Mouse (Mus musculus): ENCODE measurements around the gene Phb. TPM values are rescaled to one million over a fixed set of nuclear protein-coding genes. Genes with fewer than 3 reads are reported as not detected.

Gene Phb
- 100 to 1,000 TPM in 1 of 2 experiments, 10 to 100 TPM in 1; 96.0 to 104 TPM for total RNA-seq (2021)

GRCm38 (mm10) chr11:95666529-95667149, at the start of gene Phb:
Phb (plus strand) TSS chr11:95666957.
- intact Hi-C loops (cut with DNase I), result no loop called here
- peak; percentile 93 for DNase-seq

- intact Hi-C loops (cut with DNase I), result no loop called here
- DNase-seq, result peak; percentile 77
Measured at GRCm38 (mm10) chr11:95617785-95618465, 48.8 kb upstream of the Phb start.

- intact Hi-C loops (cut with DNase I), result no loop called here
- DNase-seq, result peak; percentile 75
Measured at GRCm38 (mm10) chr11:95619081-95619480, 47.7 kb upstream of the Phb start.

- no peak for DNase-seq
- intact Hi-C loops (cut with DNase I), result no loop called here
Measured at GRCm38 (mm10) chr11:95619886-95620444, 46.8 kb upstream of the Phb start.

- intact Hi-C loops (cut with DNase I), result no loop called here
- DNase-seq, result no peak
Measured at GRCm38 (mm10) chr11:95621010-95621409, 45.7 kb upstream of the Phb start.

GRCm38 (mm10) chr11:95621541-95622130, 45.1 kb upstream of the Phb start:
- intact Hi-C loops (cut with DNase I), result no loop called here
- DNase-seq, result no peak

GRCm38 (mm10) chr11:95622426-95622825, 44.3 kb upstream of the Phb start:
- DNase-seq, result no peak
- intact Hi-C loops (cut with DNase I), result no loop called here

- intact Hi-C loops (cut with DNase I), result no loop called here
- DNase-seq, result no peak
Measured at GRCm38 (mm10) chr11:95630558-95630957, 36.2 kb upstream of the Phb start.

GRCm38 (mm10) chr11:95631301-95631700, 35.5 kb upstream of the Phb start:
- intact Hi-C loops (cut with DNase I), result no loop called here
- no peak for DNase-seq

- intact Hi-C loops (cut with DNase I), result no loop called here
- DNase-seq, result no peak
Measured at GRCm38 (mm10) chr11:95632474-95632873, 34.3 kb upstream of the Phb start.

GRCm38 (mm10) chr11:95633512-95634000, 33.2 kb upstream of the Phb start:
- no peak for DNase-seq
- intact Hi-C loops (cut with DNase I), result no loop called here

- intact Hi-C loops (cut with DNase I), result no loop called here
- DNase-seq, result no peak
Measured at GRCm38 (mm10) chr11:95635030-95635429, 31.7 kb upstream of the Phb start.

GRCm38 (mm10) chr11:95640751-95641150, 26.0 kb upstream of the Phb start:
- intact Hi-C loops (cut with DNase I), result no loop called here
- no peak for DNase-seq

GRCm38 (mm10) chr11:95642534-95643280, 24.1 kb upstream of the Phb start:
- intact Hi-C loops (cut with DNase I), result no loop called here
- DNase-seq, result peak; percentile 57

GRCm38 (mm10) chr11:95643856-95644255, 22.9 kb upstream of the Phb start:
- intact Hi-C loops (cut with DNase I), result no loop called here
- DNase-seq, result peak; percentile 26

GRCm38 (mm10) chr11:95644381-95644780, 22.4 kb upstream of the Phb start:
- intact Hi-C loops (cut with DNase I), result no loop called here
- DNase-seq, result no peak

- DNase-seq, result no peak
- intact Hi-C loops (cut with DNase I), result loop anchor here (5.0 kb wide), 1 partner anchor 58 kb away; the partner anchor contains the start of gene Ngfr
Measured at GRCm38 (mm10) chr11:95645397-95646153, 21.2 kb upstream of the Phb start.

- DNase-seq, result no peak
- intact Hi-C loops (cut with DNase I), result loop anchor here (5.0 kb wide), 1 partner anchor 59 kb away; the partner anchor contains the start of gene Ngfr
Measured at GRCm38 (mm10) chr11:95646154-95646490, 20.6 kb upstream of the Phb start.

GRCm38 (mm10) chr11:95647791-95648190, 19.0 kb upstream of the Phb start:
- intact Hi-C loops (cut with DNase I), result loop anchor here (2.0 to 5.0 kb wide), 2 partner anchors 60 to 113 kb away; partner anchors contain the start of gene Ngfr
- DNase-seq, result no peak

- peak; percentile 76 for DNase-seq
- intact Hi-C loops (cut with DNase I), result loop anchor here (2.0 to 5.0 kb wide), 2 partner anchors 62 to 114 kb away; partner anchors contain the start of gene Ngfr
Measured at GRCm38 (mm10) chr11:95648827-95649226, 17.9 kb upstream of the Phb start.
